Mouse (Mus musculus): ENCODE data around the gene Rsg1. TPM values are rescaled to one million over a fixed set of nuclear protein-coding genes. Genes with fewer than 3 reads are reported as not detected.

The Rsg1 gene
- polyA plus RNA-seq, 1 experiment from 2014 or later: 8.9 TPM

- Histone ChIP-seq H3K4me2 (ENCODE audit: low read length) (no peak overlapping the region), H3K4me1 (ENCODE audit: control insufficient read depth, insufficient read depth, low read depth, low read length) (no peaks in the 10 kb centered on the region), H3K9me3 (ENCODE audit: control insufficient read depth, low read length) (no peaks in the 10 kb centered on the region; the same call in 1 of the 2 replicates), H3K27me3 (replicated peaks; ENCODE audit: control insufficient read depth, insufficient read depth, low read length) (no peaks in the 10 kb centered on the region), H3K36me3 (ENCODE audit: control insufficient read depth, insufficient read depth, low read length) (0 out of 2 replicates have a peak, but pooled peaks cover 2% of the 10 kb centered on the region), H3K27ac (ENCODE audit: low read depth, low read length) (no peak overlapping the region), H3K9ac (ENCODE audit: low read depth, low read length) (no peak overlapping the region), H3K4me3 (ENCODE audit: low read length) (no peak overlapping the region)
- 88% methylated on average over 5 of the region's 5 CpGs for WGBS
- no peak for ATAC-seq
Measured at GRCm38 (mm10) chr4:141222752-141223151, 9.0 kb downstream of the Rsg1 start.

DNA sequence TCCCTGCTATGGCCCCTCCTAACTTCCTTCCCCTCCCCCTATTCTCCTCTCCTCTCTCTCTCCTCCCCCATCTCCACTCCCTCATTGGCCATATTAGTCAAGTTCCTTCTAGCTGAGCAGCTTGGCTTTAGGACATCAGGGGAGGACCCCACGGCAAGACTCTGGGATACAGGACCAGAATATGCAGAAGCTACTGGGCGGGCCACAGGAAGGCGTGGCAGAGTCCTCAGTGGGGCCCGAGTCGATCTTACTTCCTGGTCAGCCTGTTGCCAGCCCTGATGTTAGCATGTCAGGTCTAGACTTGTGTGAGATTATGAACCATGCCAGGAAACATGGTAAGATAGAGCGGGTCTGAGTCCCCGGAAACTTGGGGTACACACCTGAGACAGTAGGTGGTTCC, 14.9 kb downstream of the Rsg1 start:
- Histone ChIP-seq H3K4me2 (ENCODE audit: low read length) (no peak overlapping the region), H3K9me3 (ENCODE audit: control insufficient read depth, low read length) (no peaks in the 10 kb centered on the region), H3K27me3 (replicated peaks; ENCODE audit: control insufficient read depth, insufficient read depth, low read length) (no peaks in the 10 kb centered on the region), H3K27ac (ENCODE audit: low read depth, low read length) (no peak overlapping the region), H3K4me3 (ENCODE audit: low read length) (no peak overlapping the region), H3K4me1 (ENCODE audit: control insufficient read depth, insufficient read depth, low read depth, low read length) (no peaks in the 10 kb centered on the region), H3K36me3 (ENCODE audit: control insufficient read depth, insufficient read depth, low read length) (no peaks in the 10 kb centered on the region), H3K9ac (ENCODE audit: low read depth, low read length) (no peak overlapping the region)
- no peak for ATAC-seq
- 91% methylated on average over 7 of the region's 7 CpGs for WGBS

- no peak overlapping the region for H3K4me3 ChIP-seq (ENCODE audit: low read length)
- no peak for ATAC-seq
- WGBS: 94% methylated on average over 4 of the region's 4 CpGs
- peaks cover 3% of the 10 kb centered on the region; the same call in 1 of the 2 replicates for H3K27me3 ChIP-seq (replicated peaks; ENCODE audit: control insufficient read depth, insufficient read depth, low read length)
- no peaks in the 10 kb centered on the region for H3K36me3 ChIP-seq (ENCODE audit: control insufficient read depth, insufficient read depth, low read length)
- H3K27ac ChIP-seq (ENCODE audit: low read depth, low read length): no peak overlapping the region
- H3K9ac ChIP-seq (ENCODE audit: low read depth, low read length): no peak overlapping the region
- no peaks in the 10 kb centered on the region for H3K4me1 ChIP-seq (ENCODE audit: control insufficient read depth, insufficient read depth, low read depth, low read length)
- no peak overlapping the region for H3K4me2 ChIP-seq (ENCODE audit: low read length)
- H3K9me3 ChIP-seq (ENCODE audit: control insufficient read depth, low read length): no peaks in the 10 kb centered on the region
Measured at GRCm38 (mm10) chr4:141233196-141233595, 19.4 kb downstream of the Rsg1 start.

- 69% methylated on average over 6 of the region's 6 CpGs for WGBS
- no peak overlapping the region for H3K4me3 ChIP-seq (ENCODE audit: low read length)
Measured at GRCm38 (mm10) chr4:141235537-141236111, 21.9 kb downstream of the Rsg1 start.

DNA sequence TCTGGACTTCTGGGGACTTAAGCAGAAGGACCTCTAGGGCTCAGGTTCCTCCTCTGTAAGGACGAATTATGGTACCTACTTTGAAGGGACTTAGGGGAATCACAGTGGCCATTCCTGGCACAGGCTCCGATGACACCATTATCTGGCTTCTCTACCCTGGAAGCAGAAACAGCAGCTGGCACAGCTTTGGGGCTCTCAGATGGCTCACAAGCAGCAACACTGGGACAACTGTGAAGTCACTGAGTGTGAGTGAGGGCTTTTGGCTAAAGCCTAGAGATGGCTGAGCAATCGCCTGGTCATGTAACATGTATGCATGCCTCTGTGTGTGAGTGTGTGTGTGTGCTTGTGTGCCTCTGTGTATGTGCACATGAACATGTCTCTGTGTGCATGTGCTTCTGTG, 23.1 kb downstream of the Rsg1 start:
- Histone ChIP-seq H3K9ac (ENCODE audit: low read depth, low read length) (no peak overlapping the region), H3K9me3 (ENCODE audit: control insufficient read depth, low read length) (no peaks in the 10 kb centered on the region), H3K4me2 (ENCODE audit: low read length) (no peak overlapping the region), H3K4me3 (ENCODE audit: low read length) (no peak overlapping the region), H3K27ac (ENCODE audit: low read depth, low read length) (no peak overlapping the region), H3K4me1 (ENCODE audit: control insufficient read depth, insufficient read depth, low read depth, low read length) (peaks cover 9% of the 10 kb centered on the region), H3K36me3 (ENCODE audit: control insufficient read depth, insufficient read depth, low read length) (no peaks in the 10 kb centered on the region), H3K27me3 (replicated peaks; ENCODE audit: control insufficient read depth, insufficient read depth, low read length) (peaks cover 21% of the 10 kb centered on the region)
- 75% methylated on average over 3 of the region's 3 CpGs for WGBS
- ATAC-seq: no peak

More at GRCm38 (mm10) chr4:141235537-141236111, 21.9 kb downstream of the Rsg1 start:
- Histone ChIP-seq H3K9ac (ENCODE audit: low read depth, low read length) (no peak overlapping the region), H3K27ac (ENCODE audit: low read depth, low read length) (no peak overlapping the region), H3K9me3 (ENCODE audit: control insufficient read depth, low read length) (no peaks in the 10 kb centered on the region), H3K4me2 (ENCODE audit: low read length) (no peak overlapping the region), H3K27me3 (replicated peaks; ENCODE audit: control insufficient read depth, insufficient read depth, low read length) (peaks cover 10% of the 10 kb centered on the region), H3K4me1 (ENCODE audit: control insufficient read depth, insufficient read depth, low read depth, low read length) (peaks cover 9% of the 10 kb centered on the region), H3K36me3 (ENCODE audit: control insufficient read depth, insufficient read depth, low read length) (no peaks in the 10 kb centered on the region)
- ATAC-seq: no peak

DNA sequence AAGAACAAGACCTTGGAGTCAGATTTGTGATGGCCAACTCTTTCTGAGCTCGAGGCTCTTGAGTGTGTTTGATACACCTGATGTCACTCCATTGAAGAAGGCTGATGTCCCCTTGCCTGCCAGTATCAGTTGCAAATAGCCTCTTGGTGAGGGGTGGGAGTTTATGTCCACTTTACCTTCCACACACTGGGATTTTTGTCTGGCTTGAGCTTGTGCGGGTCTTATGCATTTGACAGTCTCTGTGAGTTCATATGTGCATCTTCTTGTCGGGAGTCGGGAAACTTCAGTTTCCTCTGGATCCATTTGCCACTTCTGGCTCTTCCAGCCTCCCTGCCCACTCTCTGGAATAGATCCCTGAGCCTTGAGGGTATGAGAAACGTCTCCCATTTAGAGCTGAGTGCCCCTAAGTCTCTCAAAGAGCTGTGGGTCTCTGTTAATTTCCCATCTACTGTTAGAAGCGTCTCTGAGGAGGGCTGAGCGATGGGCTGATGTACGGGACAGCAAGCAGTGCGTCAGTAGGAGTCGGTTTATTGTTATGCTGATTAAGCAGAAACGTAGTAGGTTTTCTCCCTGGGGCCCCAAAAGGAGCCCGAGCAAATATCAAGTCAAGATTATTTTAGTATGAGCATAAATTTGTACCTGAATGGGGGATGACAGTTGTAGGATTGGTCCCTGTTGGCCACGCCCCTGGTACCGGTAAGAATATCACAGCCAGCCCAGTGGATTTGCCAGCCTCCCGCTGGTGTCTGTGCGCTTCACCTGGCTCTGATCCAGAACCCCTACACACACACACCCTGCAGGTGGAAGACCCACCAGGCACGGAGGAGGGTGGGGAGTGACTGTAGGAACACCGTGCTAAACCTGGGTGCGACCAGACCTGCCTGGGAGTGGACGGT, 25.0 kb downstream of the Rsg1 start:
- Histone ChIP-seq H3K27ac (ENCODE audit: low read depth, low read length) (no peak overlapping the region), H3K9ac (ENCODE audit: low read depth, low read length) (peak overlapping the region; percentile 54), H3K4me1 (ENCODE audit: control insufficient read depth, insufficient read depth, low read depth, low read length) (peaks cover 15% of the 10 kb centered on the region), H3K4me2 (ENCODE audit: low read length) (peak overlapping the region; percentile 58), H3K27me3 (replicated peaks; ENCODE audit: control insufficient read depth, insufficient read depth, low read length) (peaks cover 25% of the 10 kb centered on the region), H3K9me3 (ENCODE audit: control insufficient read depth, low read length) (no peaks in the 10 kb centered on the region), H3K36me3 (ENCODE audit: control insufficient read depth, insufficient read depth, low read length) (no peaks in the 10 kb centered on the region), H3K4me3 (ENCODE audit: low read length) (peak overlapping the region; percentile 38)
- WGBS: 5% methylated on average over 20 of the region's 20 CpGs
- ATAC-seq: no peak; the same call in 1 of the 2 replicates

GRCm38 (mm10) chr4:141239388-141240125, 25.8 kb downstream of the Rsg1 start, which contains the start of gene Arhgef19:
Gene Arhgef19, plus strand, starts transcription at chr4:141239499.
- Histone ChIP-seq H3K9ac (ENCODE audit: low read depth, low read length) (peak within 1 kb of the TSS; percentile 54), H3K9me3 (ENCODE audit: control insufficient read depth, low read length) (no peaks in the 10 kb centered on the region), H3K27ac (ENCODE audit: low read depth, low read length) (no peak within 1 kb of the TSS), H3K36me3 (ENCODE audit: control insufficient read depth, insufficient read depth, low read length) (no peaks in the 10 kb centered on the region), H3K4me3 (ENCODE audit: low read length) (peak within 1 kb of the TSS; percentile 38), H3K27me3 (replicated peaks; ENCODE audit: control insufficient read depth, insufficient read depth, low read length) (peaks cover 25% of the 10 kb centered on the region), H3K4me1 (ENCODE audit: control insufficient read depth, insufficient read depth, low read depth, low read length) (peaks cover 15% of the 10 kb centered on the region), H3K4me2 (ENCODE audit: low read length) (peak within 1 kb of the TSS; percentile 58)
- WGBS: 2% methylated on average over 31 of the region's 31 CpGs
- peak; percentile 83 for ATAC-seq

GRCm38 (mm10) chr4:141240617-141241016, 26.9 kb downstream of the Rsg1 start:
- H3K4me1 ChIP-seq (ENCODE audit: control insufficient read depth, insufficient read depth, low read depth, low read length): peaks cover 22% of the 10 kb centered on the region
- WGBS: 4% methylated on average over 14 of the region's 14 CpGs

GRCm38 (mm10) chr4:141241861-141242260, 28.1 kb downstream of the Rsg1 start:
- no peak overlapping the region for H3K4me3 ChIP-seq (ENCODE audit: low read length)
- no peaks in the 10 kb centered on the region for H3K36me3 ChIP-seq (ENCODE audit: control insufficient read depth, insufficient read depth, low read length)
- no peak overlapping the region for H3K4me2 ChIP-seq (ENCODE audit: low read length)
- peaks cover 39% of the 10 kb centered on the region for H3K27me3 ChIP-seq (replicated peaks; ENCODE audit: control insufficient read depth, insufficient read depth, low read length)
- H3K4me1 ChIP-seq (ENCODE audit: control insufficient read depth, insufficient read depth, low read depth, low read length): peaks cover 26% of the 10 kb centered on the region
- no peak for ATAC-seq
- H3K9me3 ChIP-seq (ENCODE audit: control insufficient read depth, low read length): no peaks in the 10 kb centered on the region
- no peak overlapping the region for H3K27ac ChIP-seq (ENCODE audit: low read depth, low read length)
- WGBS: 30% methylated on average over 15 of the region's 15 CpGs
- no peak overlapping the region for H3K9ac ChIP-seq (ENCODE audit: low read depth, low read length)

More at GRCm38 (mm10) chr4:141240617-141241016, 26.9 kb downstream of the Rsg1 start:
- H3K36me3 ChIP-seq (ENCODE audit: control insufficient read depth, insufficient read depth, low read length): no peaks in the 10 kb centered on the region
- no peak overlapping the region for H3K27ac ChIP-seq (ENCODE audit: low read depth, low read length)
- H3K4me3 ChIP-seq (ENCODE audit: low read length): no peak overlapping the region
- peak overlapping the region; percentile 10; the same call in 1 of the 2 replicates for H3K4me2 ChIP-seq (ENCODE audit: low read length)
- no peak for ATAC-seq
- peaks cover 33% of the 10 kb centered on the region for H3K27me3 ChIP-seq (replicated peaks; ENCODE audit: control insufficient read depth, insufficient read depth, low read length)
- H3K9me3 ChIP-seq (ENCODE audit: control insufficient read depth, low read length): no peaks in the 10 kb centered on the region
- no peak overlapping the region for H3K9ac ChIP-seq (ENCODE audit: low read depth, low read length)

Measured in hindbrain, embryonic 16.5 days (tissue).